Mouse (Mus musculus) retina, postnatal 7 days (tissue): ENCODE results near the gene Ebf1.
A peak's percentile ranks its signal among the peaks of the same experiment; 100 is the strongest.

Experiments
- DNase-seq: peaks from one replicate; pipeline ENCODE4 v3.0.0-alpha.2; 2012; ENCODE audit warnings: low read depth, low spot score

Ebf1 gene

GRCm38 (mm10) chr11:44661875-44662274 lies 44.8 kb downstream of the Ebf1 start:
- DNase-seq = no peak

- no peak for DNase-seq
Measured at GRCm38 (mm10) chr11:44663609-44664141, 46.6 kb downstream of the Ebf1 start.

- no peak for DNase-seq
Measured at GRCm38 (mm10) chr11:44665156-44665682, 48.1 kb downstream of the Ebf1 start.

- no peak for DNase-seq
Measured at GRCm38 (mm10) chr11:44665741-44666531, 48.8 kb downstream of the Ebf1 start.

- DNase-seq = no peak
Measured at GRCm38 (mm10) chr11:44666741-44667140, 49.6 kb downstream of the Ebf1 start.

- DNase-seq = no peak
Measured at GRCm38 (mm10) chr11:44681306-44681705, 64.2 kb downstream of the Ebf1 start.

GRCm38 (mm10) chr11:44681995-44682394 lies 64.9 kb downstream of the Ebf1 start:
- no peak for DNase-seq

DNA sequence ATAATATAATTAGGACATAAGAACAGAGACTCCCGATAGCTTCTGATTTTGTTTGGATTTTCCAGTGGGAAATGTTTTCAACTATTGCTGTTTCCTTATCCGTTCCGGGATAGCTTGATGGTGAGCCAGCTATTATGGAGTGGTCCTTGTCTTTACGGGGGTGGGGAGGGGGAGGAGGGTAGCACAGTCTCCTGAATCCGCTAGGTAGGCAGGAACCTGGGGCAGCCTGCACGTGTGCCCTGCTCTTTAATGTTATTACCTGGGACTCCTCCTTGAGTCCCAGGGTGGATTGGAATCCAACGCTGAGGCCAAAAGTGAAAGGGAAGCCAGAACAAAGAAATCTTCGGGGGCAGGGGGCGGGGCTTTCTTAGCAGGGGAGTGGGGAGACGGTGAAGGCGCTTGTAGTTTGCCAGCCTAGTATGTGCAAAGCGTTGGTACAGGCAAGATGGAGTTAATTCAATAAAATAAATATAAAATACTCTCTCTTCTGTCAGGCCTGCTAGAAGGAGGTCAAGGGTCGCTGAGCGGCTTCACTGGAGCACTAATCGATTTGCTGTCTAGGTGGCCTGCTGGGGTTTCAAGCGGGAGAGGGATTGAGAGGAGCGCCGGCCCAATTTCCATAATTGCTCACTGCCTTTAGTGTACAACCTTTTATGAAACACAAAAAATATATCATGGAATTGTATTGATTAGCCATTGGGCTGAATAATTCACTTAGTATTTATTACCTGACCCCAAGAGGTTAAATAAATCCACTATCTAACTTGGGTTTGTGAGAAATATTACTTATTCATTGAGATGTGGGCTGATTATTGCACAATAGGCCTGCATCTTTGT lies 65.8 kb downstream of the Ebf1 start:
- no peak for DNase-seq

- no peak for DNase-seq
Measured at GRCm38 (mm10) chr11:44684486-44685076, 67.5 kb downstream of the Ebf1 start.

DNA sequence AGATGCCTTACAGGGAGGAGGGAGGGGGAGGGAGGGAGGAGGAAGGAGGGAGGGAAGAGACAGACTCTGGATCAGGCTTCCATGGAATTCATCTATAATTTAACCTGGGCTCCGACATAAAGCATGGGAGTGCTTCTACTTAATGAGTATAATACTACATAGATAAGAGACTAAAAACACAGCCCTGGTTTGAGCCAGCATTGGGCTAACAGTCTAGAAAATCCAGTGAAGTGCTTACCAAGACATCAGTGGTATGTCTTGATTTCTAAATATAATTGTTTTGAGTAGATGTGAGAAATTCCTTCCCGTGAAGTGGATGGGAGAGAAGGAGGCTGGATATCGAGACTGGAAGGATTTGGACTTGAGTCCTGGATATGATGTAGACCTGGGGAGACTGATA lies 68.0 kb downstream of the Ebf1 start:
- DNase-seq = no peak

DNA sequence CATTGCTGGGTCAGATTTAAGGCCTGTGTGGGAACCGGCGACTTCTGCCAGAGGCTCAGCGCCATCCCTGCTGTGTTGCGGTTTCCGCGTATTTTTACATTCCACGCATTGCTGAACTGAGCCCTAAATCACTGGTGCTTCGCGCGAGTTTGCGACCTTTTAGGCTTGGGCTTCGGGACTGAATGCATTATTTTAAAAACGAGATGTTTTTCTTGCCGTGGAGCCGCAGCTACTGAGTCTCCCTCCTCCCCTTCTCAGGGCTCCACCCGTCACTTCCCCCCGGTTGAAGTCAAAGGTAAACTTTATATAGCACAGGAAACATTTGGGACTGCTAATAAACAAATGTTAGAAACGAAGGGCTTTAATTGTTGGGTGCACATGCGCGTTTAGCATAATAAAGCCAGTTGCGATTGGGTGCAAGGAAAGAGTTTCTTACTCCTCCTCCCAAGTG lies 68.8 kb downstream of the Ebf1 start:
- DNase-seq = no peak

GRCm38 (mm10) chr11:44686378-44686777 lies 69.3 kb downstream of the Ebf1 start:
- DNase-seq = no peak

DNA sequence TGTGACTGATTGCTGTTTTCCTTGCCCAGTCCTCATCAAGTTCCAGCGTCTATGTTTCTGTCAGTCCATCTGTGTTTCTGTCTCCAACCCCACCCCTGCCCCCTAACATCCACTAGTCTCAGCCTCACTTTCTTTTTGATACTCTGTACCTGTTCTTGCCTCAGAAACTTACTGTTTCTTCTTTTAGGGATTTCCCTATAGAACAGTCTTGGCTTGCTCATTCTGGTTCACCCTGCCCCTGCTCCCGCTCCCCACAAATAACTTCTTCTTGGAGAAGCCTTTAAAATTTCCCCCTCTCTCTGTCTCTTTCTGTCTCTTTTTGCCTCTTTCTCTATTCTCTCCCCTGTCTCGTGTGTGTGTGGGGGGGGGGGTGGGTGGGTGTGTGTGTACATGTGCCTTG lies 71.4 kb downstream of the Ebf1 start:
- DNase-seq = no peak

DNA sequence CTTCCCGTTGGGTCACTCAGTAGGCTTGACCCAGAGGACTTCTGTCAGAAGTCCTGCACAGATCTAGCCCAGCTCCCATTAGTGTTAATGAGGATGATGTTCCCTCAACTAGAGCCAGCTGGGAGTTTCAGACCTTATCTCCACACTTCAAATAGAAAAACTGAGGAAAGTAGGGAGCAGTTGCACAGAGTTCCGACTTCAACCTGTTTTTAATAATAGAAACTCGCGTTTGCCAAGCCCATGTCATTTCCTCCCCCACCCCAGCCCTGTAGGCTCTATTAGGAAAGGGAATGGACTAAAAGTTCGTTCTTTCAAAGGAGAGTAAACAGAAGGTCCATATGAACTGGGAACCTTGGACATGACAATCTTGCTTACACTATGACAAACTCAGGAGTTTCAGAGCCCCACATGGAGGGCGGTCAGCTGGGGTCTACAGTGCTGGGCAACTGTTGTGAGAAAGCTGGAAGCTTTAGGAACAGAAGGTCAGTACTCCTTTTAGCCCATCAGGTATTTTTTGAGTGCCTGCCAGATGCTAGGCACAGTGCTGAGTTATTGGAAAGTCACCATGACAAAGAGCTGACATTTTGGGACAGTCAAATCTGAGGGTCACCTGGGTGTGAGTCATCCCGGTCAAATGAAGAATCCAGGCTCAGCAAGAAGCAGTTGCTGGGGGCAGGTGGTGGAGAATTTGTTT lies 72.6 kb downstream of the Ebf1 start:
- no peak for DNase-seq

- no peak for DNase-seq
Measured at GRCm38 (mm10) chr11:44690265-44690572, 73.1 kb downstream of the Ebf1 start.

GRCm38 (mm10) chr11:44695416-44695815 lies 78.3 kb downstream of the Ebf1 start:
- DNase-seq = no peak

- DNase-seq = peak; percentile 4
Measured at GRCm38 (mm10) chr11:44696539-44697201, 79.6 kb downstream of the Ebf1 start.

DNA sequence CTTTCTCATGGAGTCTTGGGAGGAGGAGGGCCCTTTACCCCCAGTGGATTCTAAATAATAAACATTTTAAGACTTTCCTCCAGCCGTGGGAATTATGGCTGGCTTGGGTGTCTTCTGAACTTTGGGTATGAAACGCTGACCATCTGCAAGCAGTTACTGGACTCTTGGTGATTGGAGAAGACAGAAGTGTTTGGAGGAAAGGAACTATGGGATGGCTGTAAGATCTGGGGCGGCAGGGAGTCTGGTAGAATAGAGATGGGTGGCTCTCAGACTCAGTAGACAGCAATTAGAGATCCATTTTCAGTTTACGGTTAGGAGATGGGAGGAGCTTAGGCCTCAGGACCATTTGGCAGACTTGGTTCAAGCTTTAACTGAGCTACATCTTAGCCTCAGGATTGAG lies 83.1 kb downstream of the Ebf1 start:
- DNase-seq = no peak

GRCm38 (mm10) chr11:44701221-44701810 lies 84.2 kb downstream of the Ebf1 start:
- no peak for DNase-seq

DNA sequence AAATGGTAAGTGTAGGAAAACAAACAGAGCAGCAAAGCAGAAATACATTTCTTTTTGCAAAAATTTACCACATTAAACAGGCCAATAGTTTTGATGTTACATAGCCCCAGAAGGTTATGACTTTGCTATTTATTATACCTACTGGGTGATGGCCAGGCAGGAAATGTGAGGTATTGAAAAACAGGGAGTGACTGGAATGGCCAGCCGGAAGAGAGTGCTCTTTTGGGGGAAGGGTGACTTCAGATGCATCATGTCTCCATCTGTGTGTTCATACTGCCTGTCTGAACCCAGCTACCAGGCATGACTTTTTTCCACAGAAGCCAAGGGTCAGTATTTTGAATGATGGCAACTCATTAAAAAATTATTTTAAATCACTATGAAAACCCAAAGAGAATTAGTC lies 84.7 kb downstream of the Ebf1 start:
- DNase-seq = no peak
